Mouse (Mus musculus): ENCODE measurements around the gene Ube2o. TPM values are rescaled to one million over a fixed set of nuclear protein-coding genes. Genes with fewer than 3 reads are reported as not detected.

Gene Ube2o
- polyA plus RNA-seq, 1 experiment from 2014 or later = 14.4 TPM

Other genes starting within 250 kb of the Ube2o start
- 0.07 and 0.12 TPM in 2 replicates for gene Foxj1, start 246.0 kb downstream of the Ube2o start, polyA plus RNA-seq (2014; fragmentation: Nextera tagmentation; extraction: Ambion mirVana)
- 8.3 and 8.4 TPM in 2 replicates for gene Rnf157, start 168.4 kb downstream of the Ube2o start, polyA plus RNA-seq (2014; fragmentation: Nextera tagmentation; extraction: Ambion mirVana)
- 53.4 and 62.9 TPM in 2 replicates for gene Ubald2, start 147.4 kb downstream of the Ube2o start, polyA plus RNA-seq (2014; fragmentation: Nextera tagmentation; extraction: Ambion mirVana)
- gene Qrich2, start 115.2 kb downstream of the Ube2o start, polyA plus RNA-seq (2014; fragmentation: Nextera tagmentation; extraction: Ambion mirVana) = not detected in 2 replicates
- gene Prpsap1, start 87.2 kb downstream of the Ube2o start, polyA plus RNA-seq (2014; fragmentation: Nextera tagmentation; extraction: Ambion mirVana) = 89.8 and 93.4 TPM in 2 replicates
- 2.3 and 2.5 TPM in 2 replicates for gene Sphk1, start 50.5 kb downstream of the Ube2o start, polyA plus RNA-seq (2014; fragmentation: Nextera tagmentation; extraction: Ambion mirVana)
- 0.28 TPM in 1 of 2 replicates, not detected in the other for gene Aanat, start 5.0 kb upstream of the Ube2o start, polyA plus RNA-seq (2014; fragmentation: Nextera tagmentation; extraction: Ambion mirVana)
- gene Rhbdf2, start 45.6 kb upstream of the Ube2o start, polyA plus RNA-seq (2014; fragmentation: Nextera tagmentation; extraction: Ambion mirVana) = 6.4 and 6.6 TPM in 2 replicates
- 1.3 and 1.9 TPM in 2 replicates for gene Prcd, start 72.1 kb upstream of the Ube2o start, polyA plus RNA-seq (2014; fragmentation: Nextera tagmentation; extraction: Ambion mirVana)
- 5.8 and 6.7 TPM in 2 replicates for gene Cygb, start 72.9 kb upstream of the Ube2o start, polyA plus RNA-seq (2014; fragmentation: Nextera tagmentation; extraction: Ambion mirVana)
- gene St6galnac1, start 194.1 kb upstream of the Ube2o start, polyA plus RNA-seq (2014; fragmentation: Nextera tagmentation; extraction: Ambion mirVana) = not detected in 2 replicates
- 15.0 and 16.7 TPM in 2 replicates for gene Mxra7, start 246.6 kb upstream of the Ube2o start, polyA plus RNA-seq (2014; fragmentation: Nextera tagmentation; extraction: Ambion mirVana)

Data from heart, embryonic 14.5 days (tissue).